Mouse (Mus musculus) C2C12 (cell line): ENCODE measurements around the gene Tff1. TPM values are rescaled to one million over a fixed set of nuclear protein-coding genes. Genes with fewer than 3 reads are reported as not detected.

Source experiments
- H3K27me3 ChIP-seq: one replicate; pipeline ENCODE4 v1.6.1; 2011; ENCODE audit not compliant: control insufficient read depth, insufficient read depth, insufficient read length
- H3K36me3 ChIP-seq: one replicate; pipeline ENCODE4 v1.6.1; 2011; ENCODE audit not compliant: control insufficient read depth, insufficient read depth
- H3K4me3 ChIP-seq: one replicate; pipeline ENCODE4 v1.5.1; 2011; ENCODE audit warnings: mild to moderate bottlenecking, control low read depth; ENCODE audit not compliant: poor library complexity, insufficient read depth, severe bottlenecking
- H3K79me2 ChIP-seq: one replicate; pipeline ENCODE4 v1.6.1; 2011; ENCODE audit not compliant: control insufficient read depth, insufficient read depth
- H3K79me3 ChIP-seq: one replicate; pipeline ENCODE4 v1.6.1; 2011; ENCODE audit warnings: low read depth, control low read depth
- H3ac ChIP-seq: one replicate; pipeline ENCODE3; 2011; ENCODE audit warnings: low read depth; ENCODE audit not compliant: control insufficient read depth, insufficient read length
- CEBPB ChIP-seq: IDR thresholded peaks from one replicate; pipeline ENCODE4 v1.6.1; 2011; ENCODE audit warnings: low read depth, mild to moderate bottlenecking, control low read depth, moderate library complexity
- CTCF ChIP-seq: IDR thresholded peaks from one replicate; pipeline ENCODE4 v1.5.1; 2011; ENCODE audit not compliant: control insufficient read depth, insufficient read depth, insufficient read length
- FOSL1 ChIP-seq: IDR thresholded peaks from one replicate; pipeline ENCODE4 v1.8.0; 2011; ENCODE audit warnings: mild to moderate bottlenecking, low read length; ENCODE audit not compliant: poor library complexity, insufficient read depth, severe bottlenecking
- MAX ChIP-seq: IDR thresholded peaks from one replicate; pipeline ENCODE4 v1.6.1; 2011; ENCODE audit warnings: mild to moderate bottlenecking, control low read depth
- MYOD1 ChIP-seq: IDR thresholded peaks from one replicate; pipeline ENCODE4 v1.6.1; 2011; ENCODE audit warnings: low read depth; ENCODE audit not compliant: control insufficient read depth, insufficient read length
- MYOG ChIP-seq: IDR thresholded peaks from one replicate; pipeline ENCODE4 v1.6.1; 2011; ENCODE audit not compliant: control insufficient read depth, insufficient read length; ENCODE audit errors: extremely low read depth
- USF1 ChIP-seq: IDR thresholded peaks from one replicate; pipeline ENCODE4 v1.6.1; 2011; ENCODE audit warnings: low read depth, mild to moderate bottlenecking, control low read depth, moderate library complexity
- polyA plus RNA-seq: library from polyadenylated mRNA; unstranded; fragments of >200 nt; fragmentation: generic; extraction: Trizol; gene quantifications from one replicate; pipeline ENCODE4 v1.2.1, GENCODE M21; 2012; ENCODE audit warnings: missing spikeins

Gene Tff1
- polyA plus RNA-seq, 1 experiment: not detected

GRCm38 (mm10) chr17:31119429-31119828, 45.6 kb downstream of the Tff1 start:
- Histone ChIP-seq H3K27me3 (no peaks in the 10 kb centered on the region), H3K79me3 (no peaks in the 10 kb centered on the region), H3K36me3 (no peaks in the 10 kb centered on the region)

GRCm38 (mm10) chr17:31117946-31118345, 47.1 kb downstream of the Tff1 start:
- no peak for TF ChIP-seq FOSL1
- TF ChIP-seq USF1: no peak
- TF ChIP-seq CEBPB: no peak
- no peak for TF ChIP-seq MYOG
- no peak for TF ChIP-seq MAX
- TF ChIP-seq MYOD1: no peak
- no peak for TF ChIP-seq CTCF
- peaks cover 3% of the 10 kb centered on the region for H3K27me3 ChIP-seq
- H3ac ChIP-seq: no peak overlapping the region
- H3K4me3 ChIP-seq: no peak overlapping the region
- no peaks in the 10 kb centered on the region for H3K79me3 ChIP-seq
- no peaks in the 10 kb centered on the region for H3K79me2 ChIP-seq
- no peaks in the 10 kb centered on the region for H3K36me3 ChIP-seq

More at GRCm38 (mm10) chr17:31119429-31119828, 45.6 kb downstream of the Tff1 start:
- H3ac ChIP-seq: no peak overlapping the region
- H3K4me3 ChIP-seq: no peak overlapping the region
- no peaks in the 10 kb centered on the region for H3K79me2 ChIP-seq
- no peak for TF ChIP-seq CEBPB
- peak; percentile 26 for TF ChIP-seq CTCF

GRCm38 (mm10) chr17:31116063-31116462, 49.0 kb downstream of the Tff1 start:
- H3K79me3 ChIP-seq: no peaks in the 10 kb centered on the region
- no peaks in the 10 kb centered on the region for H3K79me2 ChIP-seq
- H3K36me3 ChIP-seq: no peaks in the 10 kb centered on the region
- no peak for TF ChIP-seq MYOD1
- no peak for TF ChIP-seq FOSL1
- TF ChIP-seq MYOG: no peak
- TF ChIP-seq CEBPB: no peak
- TF ChIP-seq MAX: no peak
- no peak for TF ChIP-seq CTCF
- no peak for TF ChIP-seq USF1
- peaks cover 3% of the 10 kb centered on the region for H3K27me3 ChIP-seq
- H3K4me3 ChIP-seq: no peak overlapping the region
- H3ac ChIP-seq: no peak overlapping the region

- H3K36me3 ChIP-seq: no peaks in the 10 kb centered on the region
- no peaks in the 10 kb centered on the region for H3K79me3 ChIP-seq
- TF ChIP-seq MYOG (no peak), MYOD1 (no peak)
- H3K27me3 ChIP-seq: peaks cover 3% of the 10 kb centered on the region
- H3ac ChIP-seq: no peak overlapping the region
- H3K4me3 ChIP-seq: no peak overlapping the region
- H3K79me2 ChIP-seq: no peaks in the 10 kb centered on the region
Measured at GRCm38 (mm10) chr17:31113191-31113856, 51.8 kb downstream of the Tff1 start.

Other genes with a start within 250 kb of the Tff1 start
- not detected for gene Umodl1, start 210.6 kb downstream of the Tff1 start, polyA plus RNA-seq
- 0.46 TPM for gene Abcg1, start 107.6 kb downstream of the Tff1 start, polyA plus RNA-seq
- gene Tff3, start 35.6 kb downstream of the Tff1 start, polyA plus RNA-seq: not detected
- not detected for gene Tff2, start 21.0 kb downstream of the Tff1 start, polyA plus RNA-seq
- not detected for gene Tmprss3, start 33.7 kb upstream of the Tff1 start, polyA plus RNA-seq
- gene Ubash3a, start 42.6 kb upstream of the Tff1 start, polyA plus RNA-seq: not detected
- gene Rsph1, start 112.1 kb upstream of the Tff1 start, polyA plus RNA-seq: 0.20 TPM
- gene Slc37a1, start 121.5 kb upstream of the Tff1 start, polyA plus RNA-seq: 0.14 TPM
- 0.15 TPM for gene Pde9a, start 220.9 kb upstream of the Tff1 start, polyA plus RNA-seq